Mouse (Mus musculus): ENCODE data around the gene Rpusd1. TPM values are rescaled to one million over a fixed set of nuclear protein-coding genes. Genes with fewer than 3 reads are reported as not detected.
A peak's percentile ranks its signal among the peaks of the same experiment; 100 is the strongest.

The Rpusd1 gene
- polyA plus RNA-seq, 1 experiment = 43.2 TPM

DNA sequence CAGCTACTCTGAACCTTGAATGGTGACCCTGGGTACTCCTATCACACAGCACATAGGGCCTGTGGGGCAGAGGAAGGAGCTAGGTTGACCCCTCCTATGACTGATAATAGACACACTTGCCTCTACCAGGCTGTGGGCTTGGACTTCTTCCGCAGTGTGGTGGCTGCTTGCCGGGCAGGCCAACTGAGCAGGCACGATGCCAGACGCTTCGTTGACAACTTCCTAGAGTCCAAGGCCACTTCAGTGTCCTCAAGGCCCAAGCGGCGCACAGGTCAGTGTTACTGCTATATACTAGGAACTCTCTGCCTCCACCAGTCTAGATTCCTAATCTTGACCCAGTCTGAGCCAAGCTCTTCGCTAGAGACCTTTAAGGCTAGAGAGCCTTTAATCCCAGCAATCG is 16.4 kb downstream of the Rpusd1 start:
- DNase-seq (ENCODE audit: low read depth) = no peak
- no peak for TF ChIP-seq CTCF (IDR thresholded peaks at IDR 0.05; ENCODE audit: borderline replicate concordance, extremely low read depth, insufficient read depth, insufficient read length)
- TF ChIP-seq POLR2A (IDR thresholded peaks at IDR 0.05; ENCODE audit: borderline replicate concordance, extremely low read depth, insufficient read depth, insufficient read length, poor library complexity, severe bottlenecking) = no peak

DNA sequence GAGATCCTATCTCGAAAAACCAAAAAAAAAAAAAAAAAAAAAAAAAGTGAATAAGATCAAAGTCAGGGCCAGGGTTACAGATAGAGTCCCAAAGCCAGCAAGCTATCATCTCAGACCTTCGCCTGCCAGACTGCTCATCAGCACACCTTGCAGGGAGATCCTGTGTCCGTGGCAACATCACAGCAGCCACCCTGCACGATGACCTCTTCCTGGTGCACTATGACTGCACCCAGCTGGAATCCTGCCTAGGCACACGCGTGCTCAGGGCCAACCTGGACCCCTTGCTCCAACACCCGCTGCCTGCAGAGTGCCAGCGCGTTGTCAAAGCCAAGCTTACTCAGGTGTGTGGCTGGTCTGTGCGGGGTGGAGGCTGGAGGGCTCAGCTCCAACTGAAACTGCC is 16.8 kb downstream of the Rpusd1 start:
- DNase-seq (ENCODE audit: low read depth) = no peak
- no peak for TF ChIP-seq CTCF (IDR thresholded peaks at IDR 0.05; ENCODE audit: borderline replicate concordance, extremely low read depth, insufficient read depth, insufficient read length)
- no peak for TF ChIP-seq POLR2A (IDR thresholded peaks at IDR 0.05; ENCODE audit: borderline replicate concordance, extremely low read depth, insufficient read depth, insufficient read length, poor library complexity, severe bottlenecking)

DNA sequence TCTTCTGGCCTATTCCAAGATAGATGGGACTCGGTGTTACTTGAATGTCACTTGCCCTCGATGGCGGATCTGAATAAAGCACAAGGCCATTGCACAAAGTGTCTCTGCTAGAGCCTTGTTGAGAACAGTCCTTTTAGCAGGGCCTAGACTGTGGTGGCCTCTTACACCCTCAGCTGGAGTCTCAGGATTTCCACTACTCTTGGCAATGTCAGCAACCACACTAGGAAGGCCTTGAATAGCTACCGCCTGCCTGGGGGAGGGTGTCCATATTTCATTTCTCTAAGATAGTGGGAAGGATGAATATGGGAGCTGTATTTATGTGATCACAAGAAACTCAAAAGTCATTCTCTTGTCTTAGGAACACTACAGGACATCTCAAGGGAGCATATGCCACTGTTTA is 20.8 kb downstream of the Rpusd1 start:
- TF ChIP-seq POLR2A (IDR thresholded peaks at IDR 0.05; ENCODE audit: borderline replicate concordance, extremely low read depth, insufficient read depth, insufficient read length, poor library complexity, severe bottlenecking) = no peak
- no peak for TF ChIP-seq CTCF (IDR thresholded peaks at IDR 0.05; ENCODE audit: borderline replicate concordance, extremely low read depth, insufficient read depth, insufficient read length)
- DNase-seq (ENCODE audit: low read depth) = no peak

GRCm38 (mm10) chr17:25749314-25749713 is 21.8 kb downstream of the Rpusd1 start:
- DNase-seq (ENCODE audit: low read depth) = no peak
- TF ChIP-seq CTCF (IDR thresholded peaks at IDR 0.05; ENCODE audit: borderline replicate concordance, extremely low read depth, insufficient read depth, insufficient read length) = no peak
- TF ChIP-seq POLR2A (IDR thresholded peaks at IDR 0.05; ENCODE audit: borderline replicate concordance, extremely low read depth, insufficient read depth, insufficient read length, poor library complexity, severe bottlenecking) = no peak

DNA sequence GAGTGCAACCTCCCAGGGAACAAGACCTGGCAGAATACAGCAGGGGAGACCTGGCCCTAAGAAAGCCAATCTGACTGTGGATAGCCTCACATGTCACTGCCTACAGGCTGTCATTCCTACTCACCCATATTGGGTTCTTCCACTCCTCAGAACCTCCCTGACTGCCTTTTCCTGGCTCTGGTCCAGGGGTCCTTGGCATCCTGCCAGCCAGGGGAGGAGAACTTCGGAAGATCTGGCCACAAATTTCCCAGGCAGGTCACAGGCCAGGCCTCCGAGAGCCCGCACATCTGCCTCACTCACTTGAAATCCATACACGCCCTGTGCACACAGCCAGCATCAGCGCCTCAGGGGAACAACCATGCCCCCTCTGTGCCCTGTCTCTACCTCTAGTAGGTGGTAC is 24.0 kb downstream of the Rpusd1 start:
- TF ChIP-seq CTCF (IDR thresholded peaks at IDR 0.05; ENCODE audit: borderline replicate concordance, extremely low read depth, insufficient read depth, insufficient read length) = no peak
- DNase-seq (ENCODE audit: low read depth) = peak; percentile 36

GRCm38 (mm10) chr17:25754241-25754640 is 26.8 kb downstream of the Rpusd1 start, which contains the start of gene Msln:
Gene Msln, minus strand, starts transcription at chr17:25754378.
- DNase-seq (ENCODE audit: low read depth) = no peak
- TF ChIP-seq CTCF (IDR thresholded peaks at IDR 0.05; ENCODE audit: borderline replicate concordance, extremely low read depth, insufficient read depth, insufficient read length) (no peak), POLR2A (IDR thresholded peaks at IDR 0.05; ENCODE audit: borderline replicate concordance, extremely low read depth, insufficient read depth, insufficient read length, poor library complexity, severe bottlenecking) (no peak)

GRCm38 (mm10) chr17:25755086-25755485 is 27.6 kb downstream of the Rpusd1 start:
- DNase-seq (ENCODE audit: low read depth) = no peak
- TF ChIP-seq POLR2A (IDR thresholded peaks at IDR 0.05; ENCODE audit: borderline replicate concordance, extremely low read depth, insufficient read depth, insufficient read length, poor library complexity, severe bottlenecking) = no peak
- no peak for TF ChIP-seq CTCF (IDR thresholded peaks at IDR 0.05; ENCODE audit: borderline replicate concordance, extremely low read depth, insufficient read depth, insufficient read length)

DNA sequence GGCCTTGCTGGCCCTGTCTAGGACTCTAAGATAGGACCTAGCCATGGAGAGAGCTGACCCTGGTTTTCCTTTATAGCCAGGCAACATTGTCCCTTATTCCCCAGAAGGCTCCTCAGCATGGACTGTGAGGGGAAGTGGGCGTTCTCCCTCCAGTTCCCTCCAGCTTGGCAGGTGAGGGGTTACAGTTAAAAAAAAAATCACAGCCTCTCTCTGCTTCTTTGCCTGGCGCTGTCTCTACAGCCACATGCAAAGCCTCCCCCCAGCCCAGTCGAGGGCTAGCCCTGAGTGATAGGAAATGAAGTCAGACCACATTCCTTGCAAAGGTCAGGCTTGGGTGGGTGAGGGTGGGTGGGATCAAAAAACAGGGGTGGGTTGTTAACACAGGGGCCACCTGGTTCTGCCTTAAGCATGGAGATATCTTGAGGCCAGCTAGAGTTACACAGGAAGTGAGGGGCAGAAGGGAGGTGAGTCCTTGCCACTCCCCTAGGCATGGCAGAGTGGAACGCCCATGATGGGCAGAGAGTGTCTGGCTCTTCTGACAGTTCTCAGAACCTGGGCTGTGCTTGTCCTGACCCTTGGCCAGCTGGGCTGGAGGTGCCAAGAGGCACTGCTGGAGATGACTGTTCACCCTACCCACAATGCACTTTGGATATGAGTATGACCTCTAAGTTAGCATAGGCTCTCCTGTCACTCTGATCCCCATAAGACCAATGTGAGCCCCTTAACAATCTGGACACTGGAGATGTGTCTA is 28.3 kb downstream of the Rpusd1 start:
- DNase-seq (ENCODE audit: low read depth) = no peak
- TF ChIP-seq CTCF (IDR thresholded peaks at IDR 0.05; ENCODE audit: borderline replicate concordance, extremely low read depth, insufficient read depth, insufficient read length) = no peak
- no peak for TF ChIP-seq POLR2A (IDR thresholded peaks at IDR 0.05; ENCODE audit: borderline replicate concordance, extremely low read depth, insufficient read depth, insufficient read length, poor library complexity, severe bottlenecking)

GRCm38 (mm10) chr17:25756378-25757242 is 29.1 kb downstream of the Rpusd1 start:
- no peak for DNase-seq (ENCODE audit: low read depth)
- TF ChIP-seq CTCF (IDR thresholded peaks at IDR 0.05; ENCODE audit: borderline replicate concordance, extremely low read depth, insufficient read depth, insufficient read length) (no peak), POLR2A (IDR thresholded peaks at IDR 0.05; ENCODE audit: borderline replicate concordance, extremely low read depth, insufficient read depth, insufficient read length, poor library complexity, severe bottlenecking) (no peak)

DNA sequence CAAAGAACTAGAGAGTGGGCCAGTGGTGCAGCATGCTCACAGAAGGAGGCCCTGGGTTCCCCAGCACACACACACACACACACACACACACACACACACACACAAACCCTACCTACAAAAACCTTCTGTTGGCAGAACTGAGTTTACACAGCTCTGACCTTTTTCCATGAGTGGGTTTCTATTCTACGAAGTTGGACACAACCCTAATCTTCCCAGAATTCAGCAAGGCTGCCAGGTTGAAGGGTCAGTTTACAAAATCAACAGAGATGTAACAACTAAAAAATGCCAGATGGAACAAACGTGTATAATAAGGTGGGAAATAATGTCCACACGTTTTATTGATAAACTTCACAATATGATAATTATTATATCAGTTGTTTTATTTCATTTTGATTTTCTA is 30.2 kb downstream of the Rpusd1 start:
- no peak for DNase-seq (ENCODE audit: low read depth)
- TF ChIP-seq POLR2A (IDR thresholded peaks at IDR 0.05; ENCODE audit: borderline replicate concordance, extremely low read depth, insufficient read depth, insufficient read length, poor library complexity, severe bottlenecking) (no peak), CTCF (IDR thresholded peaks at IDR 0.05; ENCODE audit: borderline replicate concordance, extremely low read depth, insufficient read depth, insufficient read length) (no peak)

- DNase-seq (ENCODE audit: low read depth) = no peak
- TF ChIP-seq POLR2A (IDR thresholded peaks at IDR 0.05; ENCODE audit: borderline replicate concordance, extremely low read depth, insufficient read depth, insufficient read length, poor library complexity, severe bottlenecking) (no peak), CTCF (IDR thresholded peaks at IDR 0.05; ENCODE audit: borderline replicate concordance, extremely low read depth, insufficient read depth, insufficient read length) (no peak)
Observed at GRCm38 (mm10) chr17:25760148-25760547, 32.7 kb downstream of the Rpusd1 start.

All from brain, embryonic 14.5 days (tissue).